Mouse (Mus musculus) naive thymus-derived CD4-positive, alpha-beta T cell, adult 2 months (primary cell): ENCODE results near the gene Eif4e1b.

ENCODE experiments used
- DNase-seq: peaks from one replicate; pipeline ENCODE4 v3.0.0-alpha.2; 2011; ENCODE audit warnings: low read depth

Eif4e1b gene

DNA sequence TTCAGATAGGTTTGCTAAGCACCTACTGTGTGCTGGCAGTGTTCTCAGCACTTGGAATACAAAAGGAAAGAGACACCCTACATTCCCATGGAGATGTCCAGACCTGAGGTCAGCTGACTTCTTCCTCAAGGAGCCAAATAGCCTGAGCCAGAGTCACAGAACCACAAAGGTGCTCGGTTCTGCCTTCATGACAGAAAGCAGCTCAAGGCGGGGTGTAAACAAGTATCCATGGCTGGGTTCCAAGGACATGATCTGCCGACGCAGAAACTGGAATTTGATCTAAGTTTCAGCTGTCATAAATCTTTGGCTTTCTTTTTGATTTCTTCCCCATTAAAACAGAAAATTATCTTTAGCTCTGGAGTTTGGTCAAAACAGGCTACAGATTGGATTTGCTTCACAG, 16.4 kb downstream of the Eif4e1b start:
- DNase-seq, result no peak

DNA sequence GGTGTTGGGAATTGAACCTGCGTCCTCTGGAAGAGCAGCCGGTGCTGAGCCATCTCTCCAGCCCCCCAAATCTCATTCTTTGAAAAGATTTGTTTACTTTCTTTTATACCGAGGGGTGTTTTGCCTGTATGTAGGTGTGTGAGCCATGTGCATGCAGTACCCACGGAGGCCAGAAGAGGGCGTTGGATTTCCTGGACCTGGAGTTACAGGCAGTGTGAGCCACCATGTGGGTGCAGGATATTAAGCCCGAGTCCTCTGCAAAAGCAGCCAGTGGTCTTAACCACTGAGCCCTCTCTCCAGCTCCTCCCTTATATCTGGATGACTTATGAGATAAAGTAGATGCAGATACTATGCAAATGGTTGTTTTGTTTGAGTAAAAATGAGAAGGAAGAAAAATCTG, 19.2 kb downstream of the Eif4e1b start:
- no peak for DNase-seq

DNA sequence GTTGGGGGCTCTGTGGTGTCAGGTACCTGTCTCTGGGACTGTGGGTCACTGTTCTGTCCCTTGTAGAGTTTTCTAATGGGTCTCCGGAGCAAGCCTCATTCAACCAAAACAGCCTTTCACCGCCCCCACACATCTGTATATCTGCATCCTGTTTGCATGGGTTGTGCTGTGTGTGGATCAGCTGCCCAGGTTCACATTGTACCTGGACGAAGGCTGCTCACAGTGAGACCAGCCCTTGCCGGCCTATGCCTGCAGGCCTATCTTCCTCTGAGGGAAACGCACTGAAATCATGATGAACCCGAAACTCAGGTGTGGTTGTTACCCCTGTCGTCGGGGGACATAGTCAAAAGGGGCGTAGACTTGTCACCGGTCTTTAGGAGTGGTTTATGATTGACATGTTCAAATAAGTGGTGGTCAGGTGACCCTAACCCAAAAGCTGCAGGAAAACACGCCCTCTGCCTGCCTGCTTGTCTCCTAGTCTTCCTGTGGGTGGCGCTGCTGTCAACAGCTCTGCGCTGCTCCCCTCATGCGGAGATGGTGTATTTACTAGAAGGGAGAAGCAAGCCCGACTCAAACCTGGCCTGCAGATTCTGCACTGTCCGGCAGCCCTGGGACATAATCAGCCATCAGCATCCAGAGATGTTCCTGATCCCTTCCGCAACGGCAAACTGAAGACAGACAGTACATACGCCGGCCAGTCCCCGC, 21.5 kb downstream of the Eif4e1b start:
- DNase-seq, result no peak

DNA sequence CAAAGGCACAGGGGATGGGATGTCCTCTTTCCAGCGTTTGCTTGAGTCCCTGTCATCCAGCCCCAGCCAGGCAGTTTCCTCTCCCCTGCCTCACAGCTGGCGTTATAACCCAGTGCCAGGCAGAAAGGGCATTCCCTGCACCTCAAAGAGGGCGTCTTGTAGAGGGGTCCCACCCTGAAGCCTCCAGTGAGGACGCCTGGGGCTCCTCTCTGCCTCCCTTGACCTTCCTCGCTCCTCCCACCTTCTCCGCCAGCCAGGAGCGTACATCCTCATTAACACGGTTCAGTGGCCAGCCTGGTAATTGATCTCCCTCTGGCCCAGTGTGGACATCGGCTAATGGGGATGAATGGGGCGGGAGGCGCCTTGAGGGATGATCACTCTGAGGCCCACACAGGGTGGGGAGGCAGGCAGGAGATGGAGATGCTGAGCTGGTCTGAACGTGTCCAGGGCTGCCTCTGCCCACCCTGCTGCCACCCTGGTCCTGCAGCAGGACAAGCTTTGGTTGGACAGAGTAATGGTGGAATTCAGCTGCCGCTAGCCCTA, 22.7 kb downstream of the Eif4e1b start:
- DNase-seq, result no peak

DNA sequence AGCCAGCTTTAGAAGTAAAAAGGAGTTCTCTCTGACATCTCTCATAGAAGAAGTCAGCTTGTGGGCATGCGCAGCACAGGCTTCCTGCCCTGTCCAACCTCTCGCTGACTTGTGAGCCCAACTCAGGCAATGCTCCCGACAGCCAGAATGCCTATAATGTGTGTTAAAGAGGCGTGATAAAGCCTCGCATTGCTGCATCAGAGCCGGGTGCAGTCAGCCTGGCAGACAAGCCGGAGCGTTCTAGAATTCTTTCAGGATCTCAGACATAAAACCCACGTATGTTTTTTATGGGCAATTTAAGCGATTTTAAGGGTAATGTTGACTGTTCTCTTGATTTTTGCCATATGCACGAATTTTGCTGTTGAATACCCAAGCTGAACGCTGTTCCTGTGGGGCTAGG, 24.3 kb downstream of the Eif4e1b start:
- no peak for DNase-seq

DNA sequence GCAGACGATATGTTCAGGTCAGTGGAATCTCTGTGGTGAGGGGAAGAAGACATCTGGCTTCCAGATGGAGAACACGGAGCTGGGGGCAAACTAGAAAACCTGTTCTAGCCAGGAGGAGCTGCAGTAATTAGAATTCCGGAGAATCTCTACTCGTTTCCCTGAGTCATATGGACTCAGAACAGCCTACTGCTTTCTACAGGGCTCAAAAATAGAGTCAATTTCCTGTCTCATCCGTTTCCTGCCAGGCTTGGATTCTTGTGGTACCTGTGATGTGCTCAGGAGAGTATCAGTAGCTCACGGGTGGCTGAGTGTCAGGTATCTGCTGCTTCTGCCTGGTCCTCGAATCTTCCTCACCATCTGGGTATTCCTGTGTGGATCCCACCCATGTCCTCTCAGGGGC, 27.7 kb downstream of the Eif4e1b start:
- DNase-seq, result no peak

DNA sequence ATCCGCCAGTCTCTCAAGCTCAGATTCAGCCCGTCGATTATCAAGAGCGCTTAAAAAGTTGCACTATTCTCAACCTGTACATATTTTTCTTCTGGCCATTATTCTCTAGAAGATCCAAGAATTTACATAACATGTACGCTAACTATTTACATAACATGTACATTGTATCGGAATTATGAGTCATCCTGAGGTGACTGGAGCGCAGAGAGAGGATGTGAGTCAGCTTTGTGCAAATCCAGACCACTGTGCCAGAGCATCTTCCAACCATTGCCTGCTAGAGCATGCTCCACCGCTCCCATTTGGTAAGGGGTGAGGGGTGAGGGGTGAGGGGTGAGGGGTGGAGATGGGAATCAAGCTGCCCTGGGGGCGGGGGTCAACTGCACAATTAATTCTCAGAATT, 29.6 kb downstream of the Eif4e1b start:
- no peak for DNase-seq

DNA sequence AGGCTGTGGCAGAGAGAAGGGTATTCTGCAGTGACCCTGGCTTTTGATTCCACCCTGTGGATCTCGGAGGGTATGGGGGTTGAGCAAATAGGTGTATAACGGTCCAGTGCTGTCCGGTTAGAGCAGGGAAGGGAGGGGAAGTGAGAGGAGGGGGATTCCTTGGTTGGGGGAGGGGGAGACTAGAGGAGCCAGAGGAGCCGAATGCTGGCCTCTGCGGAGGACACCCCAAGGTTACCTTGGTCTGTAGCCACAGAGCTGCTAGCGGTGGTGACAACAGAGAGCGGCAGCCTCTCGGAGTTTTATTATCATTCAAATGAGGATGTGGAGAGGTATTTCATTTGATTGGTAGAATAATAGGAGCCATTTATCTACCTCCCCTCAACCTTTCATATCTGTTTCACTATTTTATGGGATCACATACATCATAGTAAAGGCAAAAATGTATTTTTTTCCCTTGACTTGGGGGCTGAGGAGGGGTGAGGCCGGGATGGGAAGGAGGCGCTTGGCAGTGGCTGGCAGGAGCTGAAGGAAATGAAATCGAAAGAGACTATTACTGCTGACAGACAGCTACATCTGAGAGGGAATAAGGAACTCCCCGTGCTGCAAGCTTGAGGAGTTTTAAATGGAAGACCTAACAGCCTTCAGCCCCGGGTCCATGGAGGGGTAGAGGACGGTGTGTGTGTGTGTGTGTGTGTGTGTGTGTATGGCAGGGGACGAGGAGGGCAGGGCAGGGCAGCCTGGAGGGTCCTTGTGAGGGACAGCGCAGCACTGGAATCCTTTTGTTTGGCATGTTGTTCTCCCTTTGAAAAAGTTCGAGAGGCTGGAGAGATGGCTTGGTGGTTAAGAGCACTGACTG, 34.8 kb downstream of the Eif4e1b start:
- no peak for DNase-seq

DNA sequence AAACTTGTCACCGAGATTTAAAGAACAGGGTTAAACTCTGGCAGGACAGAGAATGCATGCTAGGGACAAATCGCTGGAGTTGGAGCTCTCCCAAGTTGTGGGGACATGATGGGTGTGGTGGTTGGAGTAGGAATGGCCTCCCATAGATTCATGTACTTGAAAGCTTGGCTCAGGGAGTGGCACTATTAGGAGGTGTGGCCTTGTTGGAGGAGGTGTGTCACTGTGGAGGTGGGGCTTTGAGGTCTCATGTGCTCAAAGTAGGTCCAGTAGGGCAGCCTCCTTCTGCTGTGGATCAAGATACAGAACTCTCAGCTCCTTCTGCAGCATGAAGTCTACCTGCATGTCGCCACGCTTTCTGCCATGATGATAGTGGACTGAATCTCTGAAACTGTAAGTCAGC, 37.3 kb downstream of the Eif4e1b start:
- DNase-seq, result no peak

DNA sequence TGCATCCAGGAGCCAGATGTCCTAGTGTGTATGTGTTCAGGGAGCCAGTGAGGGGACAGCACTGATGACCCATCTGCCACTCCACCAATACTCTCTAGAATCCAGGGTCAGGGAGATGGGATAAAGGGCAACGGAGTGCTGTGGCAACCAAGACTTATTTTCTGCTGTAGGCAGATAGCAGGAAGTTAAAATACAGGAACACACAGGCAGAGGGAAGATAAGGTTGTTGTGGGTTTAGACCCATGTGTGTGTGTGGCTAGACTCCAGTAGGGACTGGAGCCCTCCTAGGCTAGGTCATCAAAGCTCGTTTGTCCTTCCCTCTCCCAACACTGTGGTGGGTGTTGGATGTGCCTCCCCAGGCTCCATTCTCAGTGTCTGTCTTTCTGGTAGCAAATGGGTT, 38.1 kb downstream of the Eif4e1b start:
- no peak for DNase-seq

DNA sequence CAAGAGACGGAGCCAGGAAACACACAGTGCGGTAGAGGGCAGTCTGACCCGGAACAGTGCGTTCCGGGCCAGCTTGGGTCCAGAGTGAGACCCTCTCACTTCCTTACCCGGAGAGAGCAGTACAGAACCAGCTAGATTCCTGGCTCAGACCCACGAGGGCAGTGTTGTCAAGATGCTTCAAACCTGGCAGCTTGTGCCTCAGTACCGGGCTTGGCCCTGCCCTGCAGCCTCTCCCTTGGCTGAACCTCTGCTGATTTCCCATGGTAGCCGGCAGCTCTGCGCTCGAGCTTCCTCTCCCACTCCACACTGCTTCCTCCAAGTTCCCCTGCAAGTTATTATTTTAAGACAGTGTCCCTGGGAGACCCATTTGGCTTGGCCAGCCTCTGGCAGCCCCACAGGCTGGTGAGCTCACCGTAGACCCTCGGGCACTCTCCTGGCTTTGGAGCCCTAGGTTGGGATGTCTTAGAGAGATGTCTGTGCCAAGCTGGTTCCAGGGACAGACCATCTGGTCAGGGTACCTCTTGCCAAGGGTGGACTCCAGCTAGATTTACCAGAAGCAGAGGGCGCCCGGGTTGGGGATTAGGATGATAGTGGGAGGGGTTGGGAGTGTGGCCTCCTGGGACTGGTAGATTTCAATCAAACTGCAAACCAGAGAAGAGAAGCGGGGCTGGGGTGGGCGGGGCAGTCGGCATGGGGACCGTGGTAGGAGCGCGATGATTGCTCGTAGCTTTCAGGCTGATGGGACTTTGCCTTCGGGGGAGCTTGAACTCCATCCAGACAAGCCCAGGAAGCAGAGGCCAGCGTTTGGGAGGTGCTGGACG, 40.5 kb downstream of the Eif4e1b start:
- DNase-seq, result no peak

DNA sequence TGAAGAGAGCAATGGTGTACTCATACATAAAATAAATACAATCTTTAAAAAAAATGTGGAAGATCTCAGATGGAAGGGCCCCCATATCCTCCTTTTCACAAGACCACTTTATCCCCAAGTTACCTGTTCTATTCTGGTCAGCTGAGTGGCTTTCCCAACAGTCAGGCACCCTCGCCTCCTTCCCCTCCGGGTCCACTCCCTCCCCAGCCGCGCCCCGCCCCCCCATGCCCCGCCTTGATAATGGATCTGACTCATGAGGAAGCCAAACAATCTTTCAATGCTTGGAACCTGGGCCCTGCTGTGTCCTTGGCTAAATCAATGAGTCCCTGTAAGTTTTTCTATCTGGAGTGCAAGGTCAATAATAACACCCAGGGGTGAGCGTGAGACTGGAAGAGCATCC, 44.2 kb downstream of the Eif4e1b start:
- DNase-seq, result no peak

DNA sequence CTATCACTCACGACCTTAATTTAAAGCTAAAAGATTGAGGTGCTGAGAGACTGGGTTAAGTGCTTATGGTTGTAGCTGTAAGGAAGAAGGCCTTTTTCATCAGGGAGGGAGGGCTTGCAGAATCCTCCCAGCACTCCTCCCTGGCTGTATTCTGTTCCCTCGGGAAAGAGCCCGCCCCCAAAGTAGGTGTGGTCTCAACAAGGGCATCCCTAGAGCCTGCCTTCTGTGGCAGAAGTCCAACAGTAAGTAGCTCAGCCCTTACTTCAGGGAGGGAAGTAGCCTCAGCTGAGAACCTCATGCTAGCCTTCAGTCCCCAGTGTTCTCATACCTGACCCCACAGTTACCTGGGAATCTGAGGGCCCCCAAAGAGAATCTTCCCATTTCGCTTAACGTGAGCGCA, 44.7 kb downstream of the Eif4e1b start:
- DNase-seq, result no peak

DNA sequence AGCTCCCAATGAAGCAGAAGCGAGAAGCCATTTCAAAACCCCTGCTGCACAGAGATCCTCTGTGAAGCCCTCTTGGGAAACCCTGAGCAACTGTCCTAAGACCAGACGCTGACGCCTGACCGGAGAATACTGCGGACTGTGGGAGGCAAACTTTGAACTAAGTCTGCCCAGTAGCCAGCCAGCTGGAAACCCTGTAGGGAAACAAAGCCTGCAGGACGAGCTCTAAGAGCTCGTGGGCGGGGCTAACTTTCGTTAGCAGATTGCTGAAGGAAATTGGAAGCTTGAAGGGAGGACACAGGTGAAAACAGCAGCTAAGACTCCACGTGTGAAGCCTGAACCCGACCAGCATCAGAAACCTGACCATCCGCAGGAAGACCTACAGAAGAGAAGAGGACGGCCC, 45.7 kb downstream of the Eif4e1b start:
- no peak for DNase-seq

DNA sequence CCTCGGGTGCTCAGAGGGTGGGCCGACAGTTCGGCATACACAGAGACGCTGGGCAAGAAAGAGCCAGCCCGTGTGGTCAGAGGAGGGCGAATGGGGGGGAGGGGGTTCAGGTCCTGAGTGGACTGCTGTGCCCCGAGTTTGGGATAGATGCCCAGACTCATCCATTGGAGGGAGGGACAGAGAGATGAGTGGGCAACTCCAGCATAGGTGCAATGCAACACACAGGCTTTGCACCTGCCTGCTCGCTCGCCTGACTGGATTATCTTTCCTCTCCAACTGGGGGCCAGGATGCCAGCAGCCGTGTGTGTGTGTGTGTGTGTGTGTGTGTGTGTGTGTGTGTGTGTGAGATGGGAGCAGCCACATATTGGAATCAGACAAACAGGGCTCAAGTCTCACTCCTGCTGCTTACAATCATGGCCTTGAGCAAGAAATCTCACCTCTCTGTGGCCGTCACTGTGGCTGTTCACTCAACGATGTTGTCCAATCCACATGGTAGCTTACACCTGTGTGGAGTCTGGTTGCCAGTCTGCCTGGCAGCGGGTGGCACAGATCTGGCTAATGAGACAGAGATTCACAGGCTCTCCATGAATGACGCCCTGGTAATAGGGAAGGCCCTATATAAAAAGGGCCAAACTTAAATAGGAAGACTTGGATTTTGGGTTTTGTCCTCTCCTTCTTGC, 52.7 kb downstream of the Eif4e1b start:
- no peak for DNase-seq

DNA sequence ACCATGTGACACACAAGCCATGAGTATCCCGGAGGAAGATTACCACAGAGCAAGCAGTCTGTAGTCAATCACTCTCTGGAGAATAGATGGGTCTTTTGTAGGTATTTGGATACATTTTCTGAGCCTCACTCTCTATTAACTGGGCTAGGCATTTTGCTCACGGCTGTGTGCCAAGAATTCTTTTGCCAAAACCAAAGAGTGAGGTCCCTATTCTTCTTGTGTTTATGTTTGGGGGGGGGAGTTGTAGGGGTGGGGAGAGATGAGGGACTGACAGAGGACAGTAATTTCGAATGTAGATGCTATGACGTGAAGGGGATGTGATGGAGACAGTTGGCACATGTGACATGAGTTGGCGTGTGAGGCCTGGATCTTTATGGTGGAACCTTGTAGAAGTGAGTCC, 53.3 kb downstream of the Eif4e1b start:
- no peak for DNase-seq

DNA sequence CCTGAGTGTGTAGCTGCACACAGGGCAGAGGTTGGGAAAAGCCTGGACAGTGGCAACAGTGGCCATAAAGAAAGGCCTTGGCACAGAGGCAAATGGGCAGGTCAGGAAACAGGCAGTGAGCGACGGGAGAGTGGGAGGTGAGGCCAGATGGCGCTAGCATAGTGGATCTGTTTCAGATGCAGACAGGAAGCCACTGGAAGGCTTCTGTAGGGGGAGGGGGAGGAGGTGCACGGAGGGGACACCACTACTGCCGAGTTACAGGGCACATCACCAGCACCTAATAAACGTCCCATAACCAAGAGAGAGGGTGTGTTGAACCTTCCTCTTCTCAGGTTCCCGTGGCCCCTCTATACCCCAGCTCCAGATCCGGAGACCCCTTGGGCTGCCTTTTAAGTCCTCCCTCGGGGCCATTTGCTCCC, 53.7 kb downstream of the Eif4e1b start:
- no peak for DNase-seq
